Mouse (Mus musculus): Measurements from ENCODE around the gene Gm5941.
"Not testable (repeated sequence)": the region's sequence is repeated elsewhere in the genome, so short reads cannot be mapped to it uniquely, and the experiment has no call there.

The Gm5941 gene

DNA sequence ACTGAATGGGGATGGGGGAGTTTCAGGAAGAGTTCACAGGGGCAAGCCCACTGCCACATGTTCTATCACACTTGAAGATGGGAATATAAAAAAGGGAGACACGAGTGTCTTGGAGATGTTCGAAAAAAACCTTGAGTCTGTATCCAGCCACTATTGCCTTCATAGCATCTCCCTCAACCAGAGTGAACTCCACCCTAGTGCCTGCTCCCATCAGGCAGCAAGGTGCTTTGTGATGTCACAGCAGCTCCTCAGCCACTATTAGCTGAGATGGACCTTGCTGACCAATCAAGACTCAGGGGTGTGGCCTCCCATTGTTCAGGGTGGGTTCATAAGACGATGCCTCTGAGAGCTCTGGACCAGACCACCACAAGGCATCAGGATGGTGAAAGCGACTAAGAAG lies at the start of gene Gm5941:
Gene Gm5941 (plus strand): TSS at position 301 of the 400 bp plus-strand sequence.
- in situ Hi-C loops (cut with MseI, MboI): not testable (repeated sequence)

DNA sequence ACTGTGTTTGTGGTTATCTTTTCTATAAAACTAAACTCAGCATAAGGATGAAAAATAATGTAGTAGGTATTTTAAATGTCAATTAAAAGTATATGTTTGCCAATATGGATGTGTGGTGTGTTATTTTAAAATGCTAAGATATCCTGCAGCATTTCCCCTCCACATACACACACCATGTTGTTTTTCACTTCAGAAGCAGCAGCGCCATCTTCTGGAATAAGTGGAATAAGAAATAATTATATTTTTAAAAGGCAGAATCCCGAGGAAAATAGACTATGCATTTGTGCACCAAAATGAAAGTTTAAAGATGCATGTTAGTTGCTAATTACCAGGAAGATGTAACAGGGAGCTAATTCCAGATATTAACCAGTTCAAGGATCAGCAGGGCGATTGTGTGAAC lies 29.3 kb upstream of the Gm5941 start:
- in situ Hi-C loops (cut with MseI, MboI): no loop called here

DNA sequence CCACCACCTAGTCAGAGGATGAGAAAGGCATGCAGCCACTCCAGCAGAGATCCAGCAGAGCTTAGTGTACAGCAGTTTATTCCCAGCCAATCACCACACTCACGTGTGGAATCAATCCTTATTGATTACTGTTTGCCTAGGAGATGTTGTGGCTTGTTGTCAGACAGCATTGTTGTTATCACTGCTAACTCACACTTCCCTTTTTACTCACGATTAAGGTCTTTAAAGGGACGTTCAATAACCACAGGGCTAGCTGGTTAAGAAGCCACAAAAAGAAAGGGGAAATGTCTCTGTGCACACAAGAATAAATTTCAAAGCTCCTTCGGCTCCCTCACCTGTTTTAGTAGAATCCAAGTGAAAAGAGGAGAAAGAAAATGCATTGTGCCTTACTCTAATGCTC lies 25.0 kb upstream of the Gm5941 start:
- in situ Hi-C loops (cut with MseI, MboI): no loop called here

DNA sequence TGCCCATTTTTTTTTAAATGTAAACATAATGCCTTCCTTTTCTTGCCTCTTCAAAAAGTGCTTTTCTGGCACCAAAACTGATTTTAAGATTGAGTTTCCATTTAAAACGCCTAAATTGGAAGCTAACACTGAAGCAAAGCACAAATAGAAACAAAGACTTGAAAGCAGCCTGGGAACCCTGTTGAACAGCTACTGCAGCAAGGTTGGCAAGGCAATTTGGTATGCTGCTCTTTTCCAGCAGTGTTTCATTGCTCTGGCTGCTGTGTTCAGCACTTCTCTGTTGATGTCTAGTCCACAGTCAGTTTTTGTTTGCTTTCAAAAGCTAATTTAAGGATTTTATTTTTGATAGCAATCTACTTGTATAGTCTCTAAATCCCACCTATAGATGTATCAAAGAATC lies 8.5 kb downstream of the Gm5941 start:
- in situ Hi-C loops (cut with MseI, MboI): no loop called here

DNA sequence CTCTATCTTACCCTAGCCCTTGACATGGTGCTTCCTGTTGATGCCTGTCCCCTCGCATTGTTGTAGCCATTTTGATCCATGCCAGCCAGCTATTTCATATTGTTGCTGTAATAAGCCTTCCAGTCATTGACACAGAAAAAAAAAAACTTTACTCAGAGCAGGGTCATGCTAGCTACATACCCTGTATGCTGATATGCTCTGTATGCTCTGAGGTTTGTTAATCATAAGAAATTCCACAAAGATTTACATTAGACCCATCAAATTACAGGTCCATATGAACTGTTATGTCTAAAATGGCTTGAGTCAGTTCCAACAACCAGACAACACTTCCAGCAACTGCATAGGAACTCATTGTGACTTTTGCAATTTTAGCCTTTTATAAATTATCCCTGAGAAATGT lies 38.1 kb downstream of the Gm5941 start:
- in situ Hi-C loops (cut with MseI, MboI): no loop called here
